Mouse (Mus musculus) cerebellum, adult 9-10 months (tissue): ENCODE data around the gene Vps13c.

Experiments
- DNase-seq: peaks from one replicate; pipeline ENCODE4 v3.0.0; 2022

Gene Vps13c

GRCm38 (mm10) chr9:67839981-67840859 lies at the start of gene Vps13c:
Vps13c (plus strand) TSS chr9:67840396.
- peak; percentile 82 for DNase-seq

- no peak for DNase-seq
These were observed 47.8 kb upstream of the Vps13c start for GRCm38 (mm10) chr9:67792405-67792804.

- DNase-seq = no peak
These were observed 46.7 kb upstream of the Vps13c start for GRCm38 (mm10) chr9:67793501-67793900.

GRCm38 (mm10) chr9:67794216-67794615 lies 46.0 kb upstream of the Vps13c start:
- no peak for DNase-seq

GRCm38 (mm10) chr9:67794668-67795067 lies 45.5 kb upstream of the Vps13c start:
- no peak for DNase-seq

- no peak for DNase-seq
These were observed 45.0 kb upstream of the Vps13c start for GRCm38 (mm10) chr9:67795205-67795675.

- no peak for DNase-seq
These were observed 40.9 kb upstream of the Vps13c start for GRCm38 (mm10) chr9:67799078-67799819.

GRCm38 (mm10) chr9:67802241-67802640 lies 38.0 kb upstream of the Vps13c start:
- DNase-seq = peak; percentile 74

- DNase-seq = no peak
These were observed 33.2 kb upstream of the Vps13c start for GRCm38 (mm10) chr9:67807000-67807399.

- no peak for DNase-seq
These were observed 29.7 kb upstream of the Vps13c start for GRCm38 (mm10) chr9:67810527-67810926.

GRCm38 (mm10) chr9:67811116-67811515 lies 29.1 kb upstream of the Vps13c start:
- no peak for DNase-seq

GRCm38 (mm10) chr9:67813171-67813570 lies 27.0 kb upstream of the Vps13c start:
- no peak for DNase-seq

GRCm38 (mm10) chr9:67813665-67814337 lies 26.4 kb upstream of the Vps13c start:
- no peak for DNase-seq

- no peak for DNase-seq
These were observed 23.8 kb upstream of the Vps13c start for GRCm38 (mm10) chr9:67816172-67816928.

GRCm38 (mm10) chr9:67817898-67818667 lies 22.1 kb upstream of the Vps13c start:
- DNase-seq = no peak

GRCm38 (mm10) chr9:67818668-67818950 lies 21.6 kb upstream of the Vps13c start:
- DNase-seq = no peak

- no peak for DNase-seq
These were observed 17.1 kb upstream of the Vps13c start for GRCm38 (mm10) chr9:67823131-67823530.

- DNase-seq = no peak
These were observed 14.7 kb upstream of the Vps13c start for GRCm38 (mm10) chr9:67825527-67825926.

GRCm38 (mm10) chr9:67828182-67828581 lies 12.0 kb upstream of the Vps13c start:
- DNase-seq = peak; percentile 78

GRCm38 (mm10) chr9:67830411-67831358 lies 9.5 kb upstream of the Vps13c start:
- DNase-seq = peak; percentile 72
